Mouse (Mus musculus) liver, adult 2 months (tissue): ENCODE measurements around the gene Sap25.

ENCODE experiments used
- CTCF ChIP-seq: fragments of 200-500 bp; IDR thresholded peaks from 2 replicates; pipeline ENCODE4 v1.5.1; 2011; ENCODE audit warnings: low read depth, low read length, control low read depth
- POLR2A ChIP-seq: fragments of 200-500 bp; IDR thresholded peaks from 2 replicates; pipeline ENCODE4 v1.6.1; 2011; ENCODE audit warnings: low read length, control low read depth; ENCODE audit not compliant: insufficient read depth; ENCODE audit errors: extremely low read depth

DNA sequence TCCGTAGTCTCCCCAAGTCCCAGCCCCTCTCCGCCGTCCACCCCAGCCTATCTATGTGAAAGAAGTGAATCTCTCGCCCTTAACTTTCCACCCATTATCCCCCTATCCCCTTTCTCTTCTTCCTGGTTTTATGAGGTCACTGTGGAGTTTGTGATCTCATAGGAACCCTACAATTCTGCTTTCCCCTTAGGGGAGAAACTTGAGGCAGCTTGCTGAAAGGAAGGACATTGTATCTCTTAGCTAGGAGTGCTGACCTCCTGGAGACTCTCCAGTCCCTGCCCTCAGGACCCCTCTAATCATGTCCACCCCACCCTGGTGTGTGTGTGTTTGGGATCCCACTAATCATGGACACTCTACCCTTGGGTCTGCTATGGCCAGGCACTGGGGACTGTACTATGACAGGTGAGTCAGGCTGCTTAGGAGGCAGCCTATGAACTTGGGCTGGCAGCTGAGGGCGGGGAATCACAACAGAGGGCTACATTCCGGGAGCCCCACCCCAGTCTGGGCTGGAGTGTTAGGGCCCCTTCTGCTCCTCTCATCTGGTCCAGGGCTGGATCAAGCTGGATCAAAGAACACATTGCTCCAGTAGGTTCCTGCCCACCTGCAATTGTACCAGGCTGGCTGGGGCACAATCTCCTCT, 11.1 kb upstream of the Sap25 start:
- TF ChIP-seq POLR2A = no peak
- no peak for TF ChIP-seq CTCF
